Mouse (Mus musculus): ENCODE results near the gene Olfr348. TPM values are rescaled to one million over a fixed set of nuclear protein-coding genes. Genes with fewer than 3 reads are reported as not detected.
A peak's percentile ranks its signal among the peaks of the same experiment; 100 is the strongest.

The Olfr348 gene
- not detected in 2 replicates for total RNA-seq (2012; rRNA removed)

DNA sequence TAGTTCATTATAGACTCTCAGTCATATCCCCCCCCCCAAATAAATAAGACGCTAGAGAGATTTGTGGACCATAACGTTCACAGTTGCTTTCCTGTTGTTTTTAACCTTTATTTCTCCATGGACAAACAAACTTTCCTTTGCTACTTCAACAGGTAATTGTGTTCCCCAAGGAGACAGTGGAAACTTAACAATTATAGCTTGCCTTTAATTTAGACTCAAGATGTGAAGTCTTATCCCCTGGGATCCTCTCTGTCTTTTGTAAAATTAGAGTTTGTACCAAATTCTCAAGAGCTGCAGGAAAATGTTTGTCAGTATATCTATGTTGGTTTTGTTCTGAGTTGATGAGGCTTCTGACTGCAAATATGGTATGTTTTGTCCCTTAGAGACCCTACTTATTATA lies at the start of gene Olfr348:
TSS of gene Olfr348 (plus strand) at position 301 of the 400 bp plus-strand sequence.
- no peaks in the 10 kb centered on the region for H3K4me1 ChIP-seq (ENCODE audit: control insufficient read depth in 2 of 2, insufficient read depth in 2 of 2, low read length in 2 of 2, poor library complexity in 1 of 2)
- H3K9ac ChIP-seq (ENCODE audit: insufficient read depth, low read depth, low read length, poor library complexity, severe bottlenecking) = no peak within 1 kb of the TSS
- in situ Hi-C loops (cut with MboI; ENCODE audit: low sequenced_read_pairs in 2 of 2, unreplicated experiment in 2 of 2) = no loop called here
- H3K27ac ChIP-seq (ENCODE audit: insufficient read depth, low read depth, low read length, poor library complexity, severe bottlenecking) = no peak within 1 kb of the TSS
- no peak for DNase-seq (ENCODE audit: low read depth, low spot score)
- H3K36me3 ChIP-seq (ENCODE audit: control insufficient read depth, insufficient read depth, low read length, poor library complexity, severe bottlenecking) = no peaks in the 10 kb centered on the region
- H3K4me3 ChIP-seq (ENCODE audit: insufficient read depth in 1 of 2, low read depth in 1 of 2, low read length in 2 of 2, poor library complexity in 1 of 2, severe bottlenecking in 1 of 2) = no peak within 1 kb of the TSS
- TF ChIP-seq ZNF384 (IDR thresholded peaks at IDR 0.05; ENCODE audit: low read depth, low read length) = no peak
- TF ChIP-seq HCFC1 (IDR thresholded peaks at IDR 0.05; ENCODE audit: borderline replicate concordance, insufficient read depth, low read length) = no peak
- no peak for TF ChIP-seq CHD2 (IDR thresholded peaks at IDR 0.05; ENCODE audit: low read depth, low read length)
- no peak for TF ChIP-seq ZC3H11A (IDR thresholded peaks at IDR 0.05; ENCODE audit: borderline replicate concordance, low read depth, low read length)
- no peak for TF ChIP-seq MAFK (IDR thresholded peaks at IDR 0.05; ENCODE audit: insufficient read depth, low read depth, low read length)
- H3K9me3 ChIP-seq (ENCODE audit: control insufficient read depth, insufficient read depth, low read depth, low read length) = no peaks in the 10 kb centered on the region

DNA sequence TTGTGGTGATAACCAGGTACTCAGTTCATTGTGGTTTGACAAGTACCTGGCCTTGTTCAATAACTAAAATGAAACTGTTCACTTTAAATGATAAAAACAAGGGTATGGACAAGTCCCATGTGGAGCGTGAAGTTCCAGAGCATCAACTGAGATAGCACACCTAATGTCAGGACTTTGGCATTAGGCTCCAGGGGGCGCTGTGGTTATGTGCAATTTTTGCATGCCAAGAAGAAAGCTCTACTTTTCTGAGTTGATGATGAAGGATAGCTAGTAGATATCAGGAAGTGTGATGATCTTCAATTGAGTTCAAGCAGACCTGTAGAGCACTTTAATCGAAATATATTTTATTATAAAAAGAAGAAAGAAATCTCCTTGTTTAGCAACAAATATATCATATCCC lies 47.9 kb upstream of the Olfr348 start:
- DNase-seq (ENCODE audit: low read depth, low spot score) = peak; percentile 28
- TF ChIP-seq HCFC1 (IDR thresholded peaks at IDR 0.05; ENCODE audit: borderline replicate concordance, insufficient read depth, low read length) (no peak), ZC3H11A (IDR thresholded peaks at IDR 0.05; ENCODE audit: borderline replicate concordance, low read depth, low read length) (peak; percentile 49; the same call in 1 of the 2 replicates)
- Histone ChIP-seq H3K9me3 (ENCODE audit: control insufficient read depth, insufficient read depth, low read depth, low read length) (no peaks in the 10 kb centered on the region), H3K4me3 (ENCODE audit: insufficient read depth in 1 of 2, low read depth in 1 of 2, low read length in 2 of 2, poor library complexity in 1 of 2, severe bottlenecking in 1 of 2) (no peak overlapping the region), H3K27ac (ENCODE audit: insufficient read depth, low read depth, low read length, poor library complexity, severe bottlenecking) (no peak overlapping the region), H3K36me3 (ENCODE audit: control insufficient read depth, insufficient read depth, low read length, poor library complexity, severe bottlenecking) (no peaks in the 10 kb centered on the region), H3K4me1 (ENCODE audit: control insufficient read depth in 2 of 2, insufficient read depth in 2 of 2, low read length in 2 of 2, poor library complexity in 1 of 2) (no peaks in the 10 kb centered on the region), H3K9ac (ENCODE audit: insufficient read depth, low read depth, low read length, poor library complexity, severe bottlenecking) (no peak overlapping the region)
- in situ Hi-C loops (cut with MboI; ENCODE audit: low sequenced_read_pairs in 2 of 2, unreplicated experiment in 2 of 2) = no loop called here

DNA sequence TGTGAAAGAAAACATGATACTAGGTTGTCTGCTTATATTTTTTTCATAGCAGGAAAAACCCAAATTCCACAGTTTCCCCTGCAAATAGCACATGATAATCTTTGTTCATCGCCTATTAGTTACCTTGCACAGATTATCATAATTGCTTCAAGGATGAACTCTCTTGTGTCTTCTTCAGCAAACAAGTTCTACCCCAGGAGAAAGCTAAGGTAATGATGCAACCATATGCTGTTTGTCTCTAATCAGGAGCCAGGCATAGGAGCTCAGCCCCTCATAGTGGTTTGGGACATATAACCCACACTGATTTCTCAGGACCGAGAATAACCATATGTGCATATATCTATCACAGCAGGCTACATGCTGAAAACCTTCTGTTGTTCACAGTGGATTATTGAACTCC lies 6.2 kb downstream of the Olfr348 start, which contains the start of gene Olfr50:
TSS of gene Olfr50 (plus strand) at position 301 of the 400 bp plus-strand sequence.
- TF ChIP-seq CHD2 (IDR thresholded peaks at IDR 0.05; ENCODE audit: low read depth, low read length) = no peak
- Histone ChIP-seq H3K4me3 (ENCODE audit: insufficient read depth in 1 of 2, low read depth in 1 of 2, low read length in 2 of 2, poor library complexity in 1 of 2, severe bottlenecking in 1 of 2) (no peak within 1 kb of the TSS), H3K27ac (ENCODE audit: insufficient read depth, low read depth, low read length, poor library complexity, severe bottlenecking) (no peak within 1 kb of the TSS), H3K4me1 (ENCODE audit: control insufficient read depth in 2 of 2, insufficient read depth in 2 of 2, low read length in 2 of 2, poor library complexity in 1 of 2) (no peaks in the 10 kb centered on the region), H3K9ac (ENCODE audit: insufficient read depth, low read depth, low read length, poor library complexity, severe bottlenecking) (no peak within 1 kb of the TSS), H3K36me3 (ENCODE audit: control insufficient read depth, insufficient read depth, low read length, poor library complexity, severe bottlenecking) (no peaks in the 10 kb centered on the region), H3K9me3 (ENCODE audit: control insufficient read depth, insufficient read depth, low read depth, low read length) (no peaks in the 10 kb centered on the region)
- no peak for DNase-seq (ENCODE audit: low read depth, low spot score)
- in situ Hi-C loops (cut with MboI; ENCODE audit: low sequenced_read_pairs in 2 of 2, unreplicated experiment in 2 of 2) = no loop called here

DNA sequence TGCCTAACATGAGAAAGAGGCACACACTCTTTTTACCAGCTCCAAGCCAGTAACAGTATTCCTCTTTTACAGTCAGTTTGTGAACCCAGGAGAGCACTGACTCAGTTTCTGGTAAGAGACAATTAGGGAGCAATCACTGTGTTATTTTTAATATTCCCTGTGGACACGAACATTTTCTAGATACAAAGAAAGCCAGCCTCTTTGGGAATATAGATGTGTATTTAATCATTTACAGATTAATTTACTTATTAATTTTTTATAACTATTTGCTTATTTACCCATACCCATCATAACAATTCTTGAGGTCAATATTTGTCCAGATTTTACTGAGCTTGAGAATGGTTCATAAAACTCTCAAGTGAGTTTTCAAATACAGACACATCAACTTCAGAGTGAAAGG lies 32.9 kb downstream of the Olfr348 start, which contains the start of gene Olfr3:
TSS of gene Olfr3 (minus strand) at position 101 of the 400 bp plus-strand sequence.
- TF ChIP-seq MAFK (IDR thresholded peaks at IDR 0.05; ENCODE audit: insufficient read depth, low read depth, low read length) = no peak
- no peak for TF ChIP-seq ZC3H11A (IDR thresholded peaks at IDR 0.05; ENCODE audit: borderline replicate concordance, low read depth, low read length)
- no peak for TF ChIP-seq ZNF384 (IDR thresholded peaks at IDR 0.05; ENCODE audit: low read depth, low read length)
- TF ChIP-seq HCFC1 (IDR thresholded peaks at IDR 0.05; ENCODE audit: borderline replicate concordance, insufficient read depth, low read length) = no peak
- no peak for TF ChIP-seq CHD2 (IDR thresholded peaks at IDR 0.05; ENCODE audit: low read depth, low read length)
- no peak within 1 kb of the TSS for H3K27ac ChIP-seq (ENCODE audit: insufficient read depth, low read depth, low read length, poor library complexity, severe bottlenecking)
- no peaks in the 10 kb centered on the region for H3K4me1 ChIP-seq (ENCODE audit: control insufficient read depth in 2 of 2, insufficient read depth in 2 of 2, low read length in 2 of 2, poor library complexity in 1 of 2)
- in situ Hi-C loops (cut with MboI; ENCODE audit: low sequenced_read_pairs in 2 of 2, unreplicated experiment in 2 of 2) = no loop called here
- no peaks in the 10 kb centered on the region for H3K36me3 ChIP-seq (ENCODE audit: control insufficient read depth, insufficient read depth, low read length, poor library complexity, severe bottlenecking)
- no peak within 1 kb of the TSS for H3K4me3 ChIP-seq (ENCODE audit: insufficient read depth in 1 of 2, low read depth in 1 of 2, low read length in 2 of 2, poor library complexity in 1 of 2, severe bottlenecking in 1 of 2)
- H3K9ac ChIP-seq (ENCODE audit: insufficient read depth, low read depth, low read length, poor library complexity, severe bottlenecking) = no peak within 1 kb of the TSS
- no peaks in the 10 kb centered on the region for H3K9me3 ChIP-seq (ENCODE audit: control insufficient read depth, insufficient read depth, low read depth, low read length)
- no peak for DNase-seq (ENCODE audit: low read depth, low spot score)

Other genes with a start within 250 kb of the Olfr348 start
- not detected in 2 replicates for gene Olfr344, start 217.6 kb upstream of the Olfr348 start, total RNA-seq (2012; rRNA removed)
- gene Olfr345, start 144.2 kb upstream of the Olfr348 start, total RNA-seq (2012; rRNA removed) = not detected in 2 replicates
- not detected in 2 replicates for gene Olfr346, start 98.5 kb upstream of the Olfr348 start, total RNA-seq (2012; rRNA removed)
- gene Olfr347, start 52.4 kb upstream of the Olfr348 start, total RNA-seq (2012; rRNA removed) = not detected in 2 replicates
- gene Olfr50, start 6.3 kb downstream of the Olfr348 start, total RNA-seq (2012; rRNA removed) = not detected in 2 replicates
- not detected in 2 replicates for gene Olfr3, start 32.8 kb downstream of the Olfr348 start, total RNA-seq (2012; rRNA removed)
- gene Olfr350, start 62.0 kb downstream of the Olfr348 start, total RNA-seq (2012; rRNA removed) = not detected in 2 replicates
- not detected in 2 replicates for gene Olfr351, start 78.4 kb downstream of the Olfr348 start, total RNA-seq (2012; rRNA removed)
- not detected in 2 replicates for gene Olfr352, start 84.2 kb downstream of the Olfr348 start, total RNA-seq (2012; rRNA removed)
- not detected in 2 replicates for gene Olfr353, start 108.7 kb downstream of the Olfr348 start, total RNA-seq (2012; rRNA removed)
- not detected in 2 replicates for gene Olfr354, start 121.4 kb downstream of the Olfr348 start, total RNA-seq (2012; rRNA removed)
- not detected in 2 replicates for gene Olfr355, start 144.6 kb downstream of the Olfr348 start, total RNA-seq (2012; rRNA removed)
- gene Olfr356, start 152.8 kb downstream of the Olfr348 start, total RNA-seq (2012; rRNA removed) = not detected in 2 replicates
- gene Olfr357, start 209.6 kb downstream of the Olfr348 start, total RNA-seq (2012; rRNA removed) = not detected in 2 replicates
- not detected in 2 replicates for gene Olfr358, start 225.1 kb downstream of the Olfr348 start, total RNA-seq (2012; rRNA removed)

All from ES-E14 (cell line).